Mouse (Mus musculus) G1E (cell line): ENCODE results near the gene Mrpl47.

ENCODE experiments used
- CTCF ChIP-seq: IDR thresholded peaks from 2 replicates; pipeline ENCODE4 v1.5.1; 2012; ENCODE audit warnings: low read depth, low read length, inconsistent platforms, mixed read lengths
- GATA1 ChIP-seq: IDR thresholded peaks from 2 replicates; pipeline ENCODE4 v1.6.1; 2012; ENCODE audit warnings: borderline replicate concordance, low read length, inconsistent platforms, mixed read lengths
- POLR2AphosphoS5 ChIP-seq: IDR thresholded peaks from 2 replicates; pipeline ENCODE4 v1.6.1; 2012; ENCODE audit warnings: low read depth, low read length, inconsistent platforms; ENCODE audit not compliant: insufficient replicate concordance
- TAL1 ChIP-seq: conservative IDR thresholded peaks from 2 replicates; pipeline ENCODE4 v1.6.1; 2012; ENCODE audit warnings: low read depth, low read length, inconsistent platforms, mixed read lengths

- TF ChIP-seq CTCF (no peak), GATA1 (no peak), POLR2AphosphoS5 (no peak), TAL1 (no peak)
Measured at GRCm38 (mm10) chr3:32762962-32763361, 25.6 kb upstream of the Mrpl47 start.
